ENCODE assay signal across 23 mouse cellular contexts in the genomic region with DNA sequence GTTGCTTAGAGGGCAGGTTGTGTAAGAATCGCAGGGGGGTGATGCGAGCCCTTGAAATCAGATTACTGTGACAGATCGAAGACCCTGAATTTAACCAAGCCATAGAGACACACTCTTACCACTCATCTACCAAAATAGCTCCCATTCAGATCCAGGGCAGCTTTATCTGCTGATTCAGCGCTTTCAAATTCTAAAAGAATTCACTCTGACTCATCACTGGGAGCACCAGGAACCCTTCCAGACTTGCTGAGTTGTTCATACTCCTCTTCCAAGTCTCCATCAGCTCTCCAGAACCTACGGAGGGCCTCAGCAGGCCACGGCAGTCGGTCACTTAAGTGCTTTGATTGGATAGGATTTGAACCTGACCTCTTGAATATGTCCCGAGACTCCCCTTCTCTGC. TPM values are rescaled to one million over a fixed set of nuclear protein-coding genes. Genes with fewer than 3 reads are reported as not detected.
A peak's percentile ranks its signal among the peaks of the same experiment; 100 is the strongest.
DNase-seq lines count a peak whose midpoint lies in the region; ATAC-seq and TF ChIP-seq lines count a peak whose summit lies in the region.
"Had no signal": no experiment of that assay in that cellular context is flagged by ENCODE, and none has a peak within 500 bp of the region (broad histone marks: within the 10 kb centered on the region; RNA-seq: fewer than 3 reads in every experiment).

No protein-coding gene starts in this region.

- no peak for ATAC-seq in lung, postnatal 0 days
- ATAC-seq: forebrain, postnatal 0 days; inflammation-experienced regulatory T-cells, adult 6 months; midbrain, embryonic 13.5 days had no signal

- H3K4me2 ChIP-seq in lung, postnatal 0 days (replicated peaks; ENCODE audit: low read depth, low read length), result no peak overlapping the region
- H3K4me2 ChIP-seq: embryonic facial prominence, embryonic 13.5 days; hindbrain, embryonic 13.5 days; midbrain, embryonic 13.5 days; neural tube, embryonic 12.5 days had no signal

- WGBS in lung, postnatal 0 days, result 86% methylated on average over 8 of the region's 8 CpGs

- DNase-seq in adrenal gland, adult 2 months, result peak; percentile 60
- no peak for DNase-seq in adrenal gland, adult 8-10 months
- peak; percentile 47 for DNase-seq in lung, postnatal 0 days (ENCODE audit: low spot score)
- DNase-seq in lung, postnatal 10 days, result no peak
- DNase-seq in adipocyte (ENCODE audit: low spot score), result peak; percentile 33
- DNase-seq in thymus, postnatal 14 days, result no peak
- no peak for DNase-seq in T-cell, adult 2 months (ENCODE audit: low spot score)
- DNase-seq: cerebellum, adult 9-11 months; forebrain, postnatal 0 days; gastrocnemius, postnatal 10 days; heart, postnatal 10 days; kidney, adult 9 months; kidney, postnatal 25 days; left cerebral cortex, postnatal 4 days; liver; lung, postnatal 14 days; thymus, adult 2 months had no signal

- H3K27me3 ChIP-seq in lung, postnatal 0 days (replicated peaks; ENCODE audit: insufficient read depth, low read length), result no peaks in the 10 kb centered on the region
- H3K27me3 ChIP-seq: embryonic facial prominence, embryonic 13.5 days; hindbrain, embryonic 13.5 days; midbrain, embryonic 13.5 days; neural tube, embryonic 12.5 days had no signal

- no peaks in the 10 kb centered on the region for H3K9me3 ChIP-seq in lung, postnatal 0 days (ENCODE audit: low read length)
- H3K9me3 ChIP-seq: embryonic facial prominence, embryonic 13.5 days; heart, embryonic 10.5 days; hindbrain, embryonic 13.5 days; midbrain, embryonic 13.5 days; neural tube, embryonic 12.5 days had no signal

- no peak overlapping the region for H3K9ac ChIP-seq in lung, postnatal 0 days (replicated peaks; ENCODE audit: low read depth)
- H3K9ac ChIP-seq: embryonic facial prominence, embryonic 13.5 days; forebrain, postnatal 0 days; hindbrain, embryonic 13.5 days; midbrain, embryonic 13.5 days; neural tube, embryonic 12.5 days had no signal

- no peaks in the 10 kb centered on the region for H3K36me3 ChIP-seq in lung, postnatal 0 days (ENCODE audit: insufficient read depth, low read length)
- H3K36me3 ChIP-seq: embryonic facial prominence, embryonic 13.5 days; heart, embryonic 10.5 days; hindbrain, embryonic 13.5 days; midbrain, embryonic 13.5 days; neural tube, embryonic 12.5 days had no signal

- no peaks in the 10 kb centered on the region for H3K4me1 ChIP-seq in lung, postnatal 0 days (ENCODE audit: insufficient read depth, low read depth, low read length)
- H3K4me1 ChIP-seq: embryonic facial prominence, embryonic 13.5 days; hindbrain, embryonic 13.5 days; neural tube, embryonic 12.5 days had no signal

- no peak for TF ChIP-seq CTCF in lung, postnatal 0 days (IDR thresholded peaks at IDR 0.05)

- H3K27ac ChIP-seq in lung, postnatal 0 days (ENCODE audit: low read length), result no peak overlapping the region
- H3K27ac ChIP-seq: embryonic facial prominence, embryonic 13.5 days; heart, embryonic 10.5 days; hindbrain, embryonic 13.5 days; midbrain, embryonic 13.5 days; neural tube, embryonic 12.5 days had no signal

- TF ChIP-seq EP300 in lung, postnatal 0 days (IDR thresholded peaks at IDR 0.05), result no peak

- H3K4me3 ChIP-seq in lung, postnatal 0 days (ENCODE audit: low read depth, low read length), result no peak overlapping the region
- H3K4me3 ChIP-seq: embryonic facial prominence, embryonic 13.5 days; heart, embryonic 10.5 days; hindbrain, embryonic 13.5 days; midbrain, embryonic 13.5 days; neural tube, embryonic 12.5 days had no signal

RNA-seq across cellular contexts. Expression of a gene that starts 5.6 kb away (rescaled TPM):
- 100 to 1,000 TPM in 1 of 2 experiments, 10 to 100 TPM in 1; 94.2 to 129 TPM for total RNA-seq in adrenal gland, adult 2 months (2021)
- polyA plus RNA-seq in adrenal gland, adult 2 months (2012; rRNA removed), result 23.8 and 34.2 TPM in 2 replicates
- 100 to 1,000 TPM; 100 to 130 (median 118) TPM for total RNA-seq in adrenal gland, adult 8-10 months (2022)
- 30.6 and 33.4 TPM in 2 replicates for polyA plus RNA-seq in lung, postnatal 0 days (2015; fragmentation: Nextera tagmentation; extraction: Ambion mirVana)

Comparison
In these comparisons a context has a peak if more than half of its experiments do, and no peak if none do; other contexts are left out.
1. DNase-seq: peak in adrenal gland, adult 2 months (single experiment), lung, postnatal 0 days (single experiment) and adipocyte (single experiment); none in adrenal gland, adult 8-10 months (single experiment), lung, postnatal 10 days (single experiment), thymus, postnatal 14 days (single experiment) and T-cell, adult 2 months (single experiment).